Mouse (Mus musculus) CD4-positive helper T cell, adult 2 months (primary cell): Measurements from ENCODE around the gene Olfr187.
"Not testable (repeated sequence)": the region's sequence is repeated elsewhere in the genome, so short reads cannot be mapped to it uniquely, and the experiment has no call there.

Experiments
- DNase-seq: peaks from one replicate; pipeline ENCODE4 v3.0.0-alpha.2; 2012; ENCODE audit warnings: low read depth, missing footprints, low spot score

Gene Olfr187

GRCm38 (mm10) chr16:59039710-59040109 is at the start of gene Olfr187:
Olfr187 (minus strand) TSS chr16:59039767.
- no peak for DNase-seq

DNA sequence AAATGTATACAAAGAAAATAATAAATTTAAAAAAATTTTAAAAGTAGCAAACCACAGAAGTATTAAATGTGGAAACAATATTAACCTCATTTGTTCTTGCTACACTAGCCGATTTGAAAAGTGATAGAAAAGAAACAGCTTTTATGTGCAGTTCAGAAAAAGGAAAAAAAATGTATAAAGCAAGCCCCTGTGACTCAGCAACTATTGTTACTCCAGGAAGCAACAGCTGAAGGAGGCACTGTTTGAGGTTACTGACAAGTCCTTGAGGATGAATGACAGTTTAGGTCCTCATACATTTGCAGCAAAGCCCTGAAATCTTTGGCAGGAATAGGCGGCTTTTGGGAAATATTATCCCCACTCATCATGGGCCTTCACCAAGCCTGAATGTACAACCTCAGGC is 41.5 kb upstream of the Olfr187 start:
- DNase-seq, result not testable (repeated sequence)

DNA sequence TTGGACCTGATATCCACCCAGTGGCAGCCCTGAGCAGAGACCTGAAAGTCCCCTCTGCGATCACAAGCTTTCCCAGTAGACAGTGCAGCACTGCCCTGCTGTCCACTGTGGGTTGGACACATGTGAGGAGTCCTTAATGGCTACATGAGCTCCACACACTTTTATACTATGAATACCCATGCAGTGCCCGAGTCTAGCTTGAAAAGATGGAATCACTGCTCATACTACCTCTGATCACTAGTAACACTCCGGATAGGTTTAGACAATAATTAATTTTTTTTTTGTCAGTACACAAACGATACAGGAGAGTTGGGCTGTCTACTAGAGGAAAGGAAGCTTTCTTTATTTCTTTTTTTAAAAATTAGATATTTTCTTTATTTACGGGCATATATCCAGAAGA is 38.3 kb upstream of the Olfr187 start, which contains the start of gene Olfr190:
Olfr190 (minus strand) TSS at position 101 of the 400 bp plus-strand sequence.
- DNase-seq, result no peak

- DNase-seq, result no peak
These were observed 34.0 kb upstream of the Olfr187 start for GRCm38 (mm10) chr16:59073520-59073919.

- DNase-seq, result no peak
These were observed 32.2 kb upstream of the Olfr187 start for GRCm38 (mm10) chr16:59071755-59072154.

- DNase-seq, result not testable (repeated sequence)
These were observed 22.8 kb upstream of the Olfr187 start for GRCm38 (mm10) chr16:59062411-59062810.

- DNase-seq, result not testable (repeated sequence)
These were observed 9.7 kb upstream of the Olfr187 start for GRCm38 (mm10) chr16:59049286-59049685.

- DNase-seq, result no peak
These were observed 9.3 kb upstream of the Olfr187 start for GRCm38 (mm10) chr16:59048860-59049259.

GRCm38 (mm10) chr16:59047579-59047978 is 8.0 kb upstream of the Olfr187 start:
- no peak for DNase-seq

DNA sequence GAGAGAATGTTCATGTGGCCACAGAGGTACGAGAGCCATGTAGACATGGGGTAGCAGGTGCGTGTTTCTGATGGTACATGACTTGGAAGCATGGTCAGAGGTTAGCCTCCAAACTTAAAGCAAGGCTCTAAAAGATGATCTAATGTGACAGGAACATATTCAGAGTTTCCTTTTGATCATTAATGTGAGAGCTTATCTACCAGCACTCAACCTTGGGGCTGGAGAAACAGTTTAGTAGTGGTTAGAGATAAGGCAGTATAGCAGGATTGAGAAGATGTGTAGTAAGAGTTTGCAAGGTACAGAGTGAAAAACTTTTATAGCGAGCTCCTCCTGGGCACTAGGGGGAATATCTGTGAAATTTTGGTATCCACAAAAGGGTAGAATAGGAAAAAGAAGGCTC is 6.3 kb upstream of the Olfr187 start:
- DNase-seq, result no peak

DNA sequence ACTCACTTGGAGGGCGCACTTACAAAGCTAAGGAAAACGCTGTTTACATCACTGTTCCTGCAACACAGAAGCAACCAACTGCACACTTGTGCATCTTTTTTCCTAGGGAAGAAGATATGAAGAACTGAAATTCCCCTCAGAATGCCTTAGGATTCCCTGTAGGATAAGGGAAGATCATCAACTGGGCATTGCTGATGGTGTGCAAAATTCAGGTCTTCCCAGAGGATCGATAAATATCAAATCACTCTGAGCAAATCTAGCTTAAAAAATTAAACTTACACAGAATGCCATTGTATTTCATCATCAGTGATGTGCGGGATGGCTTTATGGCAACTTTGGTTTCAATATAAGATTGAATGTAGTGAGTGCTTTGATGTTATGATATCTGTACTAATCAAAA is 9.4 kb downstream of the Olfr187 start, which contains the start of gene Olfr186:
Olfr186 (minus strand) TSS at position 101 of the 400 bp plus-strand sequence.
- DNase-seq, result no peak

DNA sequence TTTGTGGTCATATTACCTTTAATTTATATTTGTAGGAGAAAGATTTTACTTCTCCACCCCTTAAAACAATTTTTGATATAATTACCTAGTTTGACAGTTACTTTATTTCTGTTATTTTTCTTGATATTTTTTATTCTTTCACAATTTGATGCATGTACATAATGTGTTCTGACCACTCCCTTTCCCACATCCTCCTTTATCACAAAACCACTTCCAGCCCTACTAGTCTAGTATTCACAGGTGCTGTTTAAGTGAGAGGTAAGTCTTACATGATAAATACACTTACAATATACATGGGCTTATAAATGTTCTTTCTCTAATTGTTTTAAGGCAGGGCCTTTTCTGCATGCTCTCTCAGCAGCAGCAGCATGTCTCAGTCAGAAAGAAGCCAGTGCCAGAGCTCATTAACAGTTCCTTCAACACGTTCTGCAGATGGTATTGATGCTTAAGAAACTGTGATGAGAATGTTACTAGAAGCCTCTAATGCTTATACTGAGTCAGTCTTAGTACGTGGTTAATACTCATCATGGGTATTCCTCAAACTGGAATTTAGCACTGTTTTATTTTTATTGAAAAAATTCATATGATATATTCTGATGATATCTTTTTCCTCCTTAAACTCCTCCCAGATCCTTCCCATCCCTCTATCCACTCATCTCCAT is 26.1 kb downstream of the Olfr187 start:
- peak; percentile 54 for DNase-seq

GRCm38 (mm10) chr16:59007146-59007545 is 32.4 kb downstream of the Olfr187 start:
- peak; percentile 74 for DNase-seq

DNA sequence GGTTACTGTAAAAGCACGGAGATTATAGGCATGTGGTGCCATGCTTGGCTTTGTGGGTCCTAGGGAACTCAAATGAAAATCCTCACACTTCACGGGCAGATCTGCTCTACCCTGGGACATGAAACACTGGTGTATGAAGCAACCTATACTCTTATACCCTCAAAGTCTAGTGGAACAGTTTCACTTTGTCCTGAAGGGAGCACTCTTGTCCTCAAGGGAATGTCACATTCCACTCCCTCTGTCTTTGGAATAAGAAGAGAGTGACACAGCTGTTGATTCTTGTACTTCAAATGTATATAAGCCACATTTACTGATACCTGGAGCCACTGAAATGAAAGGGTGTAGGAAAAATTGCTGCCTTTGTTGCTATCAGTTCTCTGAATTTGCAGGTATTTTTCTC is 44.5 kb downstream of the Olfr187 start, which contains the start of gene Olfr183:
Olfr183 (plus strand) TSS at position 301 of the 400 bp plus-strand sequence.
- no peak for DNase-seq
